Mouse (Mus musculus) hindlimb bud, embryonic 11.5 days (tissue): ENCODE measurements around the gene Gtpbp3.
A peak's percentile ranks its signal among the peaks of the same experiment; 100 is the strongest.

Source experiments
- DNase-seq: peaks from one replicate; pipeline ENCODE4 v3.0.0-alpha.2; 2012; ENCODE audit warnings: low read depth, low spot score; ENCODE audit errors: extremely low spot score

Gtpbp3 gene

GRCm38 (mm10) chr8:71487691-71488445 is at the start of gene Gtpbp3:
TSS of gene Gtpbp3 (plus strand) at chr8:71488103.
- no peak for DNase-seq

GRCm38 (mm10) chr8:71441404-71441803 is 46.5 kb upstream of the Gtpbp3 start:
- peak; percentile 56 for DNase-seq

- no peak for DNase-seq
Measured at GRCm38 (mm10) chr8:71445096-71445495, 42.8 kb upstream of the Gtpbp3 start.

GRCm38 (mm10) chr8:71451337-71451736 is 36.6 kb upstream of the Gtpbp3 start:
- no peak for DNase-seq

- DNase-seq = no peak
Measured at GRCm38 (mm10) chr8:71451777-71452176, 36.1 kb upstream of the Gtpbp3 start.

- DNase-seq = no peak
Measured at GRCm38 (mm10) chr8:71452669-71453068, 35.2 kb upstream of the Gtpbp3 start.

GRCm38 (mm10) chr8:71454668-71455067 is 33.2 kb upstream of the Gtpbp3 start:
- no peak for DNase-seq

GRCm38 (mm10) chr8:71456906-71457305 is 31.0 kb upstream of the Gtpbp3 start:
- DNase-seq = no peak

GRCm38 (mm10) chr8:71457659-71458270 is 30.1 kb upstream of the Gtpbp3 start:
- no peak for DNase-seq

GRCm38 (mm10) chr8:71460716-71461115 is 27.2 kb upstream of the Gtpbp3 start:
- DNase-seq = no peak

GRCm38 (mm10) chr8:71461152-71461840 is 26.6 kb upstream of the Gtpbp3 start:
- DNase-seq = no peak

GRCm38 (mm10) chr8:71462191-71462590 is 25.7 kb upstream of the Gtpbp3 start:
- no peak for DNase-seq

GRCm38 (mm10) chr8:71462786-71463185 is 25.1 kb upstream of the Gtpbp3 start:
- DNase-seq = no peak

GRCm38 (mm10) chr8:71463188-71464033 is 24.5 kb upstream of the Gtpbp3 start, which contains the start of gene Abhd8:
TSS of gene Abhd8 (minus strand) at chr8:71463655.
- DNase-seq = no peak

- peak; percentile 100 for DNase-seq
Measured at GRCm38 (mm10) chr8:71464513-71465500, 23.1 kb upstream of the Gtpbp3 start, which contains the start of gene Mrpl34. TSS of gene Mrpl34 (plus strand) at chr8:71464959.

GRCm38 (mm10) chr8:71465733-71466132 is 22.2 kb upstream of the Gtpbp3 start:
- no peak for DNase-seq

GRCm38 (mm10) chr8:71466198-71466597 is 21.7 kb upstream of the Gtpbp3 start:
- DNase-seq = no peak

GRCm38 (mm10) chr8:71467201-71467600 is 20.7 kb upstream of the Gtpbp3 start:
- no peak for DNase-seq

- DNase-seq = no peak
Measured at GRCm38 (mm10) chr8:71468001-71468400, 19.9 kb upstream of the Gtpbp3 start.

GRCm38 (mm10) chr8:71468916-71469315 is 19.0 kb upstream of the Gtpbp3 start, which contains the start of gene Dda1:
TSS of gene Dda1 (plus strand) at chr8:71469199.
- peak; percentile 95 for DNase-seq
